Mouse (Mus musculus) cerebellum, adult (tissue): ENCODE results near the gene Hadha.

Experiments used
- ATAC-seq: cut with Nextera tagmentation; 2 replicates; pipeline ENCODE4 v1.9.2; 2017; ENCODE audit warnings: mild to moderate bottlenecking, moderate library complexity, mixed read lengths; ENCODE audit not compliant: insufficient number of reproducible peaks, low FRiP score, low TSS enrichment

Gene Hadha

DNA sequence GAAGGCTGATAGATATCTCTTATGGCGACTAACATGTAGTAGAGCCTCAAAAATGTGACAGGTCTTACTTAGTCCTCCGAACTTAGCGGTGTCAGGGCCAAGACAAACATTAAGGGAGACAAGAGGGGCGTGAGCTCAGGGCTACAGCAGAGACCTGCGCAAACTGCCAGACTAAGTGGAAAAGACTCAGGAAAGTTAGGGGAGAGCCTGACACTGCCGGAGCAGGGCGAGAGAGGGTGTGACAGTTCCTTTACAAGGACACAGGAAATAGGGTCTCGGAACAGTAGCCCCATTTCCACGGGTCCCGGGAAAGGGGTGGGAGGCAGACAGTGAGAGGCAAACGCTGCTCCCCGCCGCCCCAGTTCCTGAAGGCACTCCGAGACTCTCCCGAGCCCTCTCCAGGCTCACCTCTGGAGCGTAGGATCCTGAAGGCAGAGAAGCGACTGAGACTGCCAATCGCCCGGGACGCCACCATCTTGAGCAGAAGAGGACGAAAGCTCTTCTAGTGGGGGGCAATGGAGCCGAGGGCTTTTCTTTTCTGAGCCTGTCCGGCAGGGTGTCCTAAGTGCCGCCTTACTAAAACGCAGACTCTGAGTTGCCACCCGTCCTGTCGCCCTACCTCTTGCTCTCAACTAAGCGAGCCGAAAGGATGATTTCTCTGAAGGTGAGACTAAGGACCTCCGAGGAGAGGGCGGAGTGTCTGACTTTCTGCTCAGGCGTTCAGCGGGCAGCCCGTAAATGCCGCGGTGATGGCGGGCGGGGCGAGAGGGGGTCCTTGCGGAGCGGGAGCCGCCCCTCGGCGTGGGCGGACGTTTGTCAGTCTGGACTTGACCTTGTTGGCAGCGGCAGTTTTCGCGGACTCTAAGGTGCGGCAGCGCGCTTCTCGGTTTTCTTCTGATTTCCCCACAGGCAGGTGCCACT, at the start of gene Hadha, which contains the start of gene Hadhb:
Gene Hadha, minus strand, starts transcription at position 689 of the 921 bp plus-strand sequence.
Gene Hadhb, plus strand, starts transcription at position 775 of the 921 bp plus-strand sequence.
- ATAC-seq = peak; percentile 91

DNA sequence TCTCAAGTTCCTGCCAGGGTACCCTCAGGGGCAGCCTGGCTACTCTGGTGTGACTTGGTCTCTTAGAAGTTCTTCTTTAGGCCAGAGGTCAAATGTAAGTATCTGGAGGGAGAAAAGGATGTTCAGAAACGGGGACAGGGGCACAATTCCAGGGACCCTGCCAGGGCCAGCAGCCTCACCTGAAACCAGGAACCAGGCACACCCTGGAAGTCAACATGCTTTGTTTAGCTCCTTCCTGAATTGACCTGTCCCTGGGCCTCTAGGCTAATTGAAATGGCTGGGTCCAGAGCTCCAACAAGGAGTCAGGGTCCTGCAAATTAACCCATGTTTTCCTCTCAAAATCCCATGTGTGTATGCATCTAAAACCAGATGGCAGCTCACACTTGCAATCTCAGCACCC, 49.5 kb upstream of the Hadha start:
- no peak for ATAC-seq

DNA sequence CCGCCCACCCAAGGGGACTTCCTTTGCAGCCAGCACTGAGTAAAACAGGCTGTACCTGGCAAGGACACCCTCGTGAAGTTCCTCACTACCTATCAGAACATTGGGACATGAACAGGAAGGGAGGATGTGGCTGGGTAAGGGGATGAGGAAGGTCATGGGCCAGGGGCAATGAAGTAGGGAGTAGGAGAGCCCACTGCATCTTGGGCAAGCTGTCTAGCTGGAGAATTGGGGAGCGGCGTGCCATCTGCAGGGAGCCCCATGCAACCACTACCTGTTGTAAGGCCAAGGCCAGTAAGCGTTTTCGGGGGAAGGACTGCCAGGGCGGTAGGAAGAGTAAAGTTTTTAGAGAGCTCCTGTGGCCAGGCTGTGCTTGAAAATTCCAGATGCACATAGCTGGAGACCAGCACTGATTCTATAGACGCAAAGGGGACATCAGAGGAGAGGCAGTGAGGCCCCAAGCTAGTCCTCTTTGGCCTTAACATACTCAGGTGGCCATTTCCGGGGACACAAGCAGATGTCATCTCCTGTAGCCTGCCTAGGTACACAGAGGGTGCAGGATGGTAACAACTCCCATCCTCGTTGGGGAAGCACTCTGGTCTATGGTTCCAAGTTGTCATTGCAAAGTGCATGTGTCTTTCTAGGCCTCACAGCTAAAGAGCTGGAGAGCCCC, 48.4 kb upstream of the Hadha start:
- no peak for ATAC-seq

GRCm38 (mm10) chr5:30202221-30202620, 47.3 kb upstream of the Hadha start:
- no peak for ATAC-seq

- no peak for ATAC-seq
These were observed 46.6 kb upstream of the Hadha start for GRCm38 (mm10) chr5:30201521-30201920.

DNA sequence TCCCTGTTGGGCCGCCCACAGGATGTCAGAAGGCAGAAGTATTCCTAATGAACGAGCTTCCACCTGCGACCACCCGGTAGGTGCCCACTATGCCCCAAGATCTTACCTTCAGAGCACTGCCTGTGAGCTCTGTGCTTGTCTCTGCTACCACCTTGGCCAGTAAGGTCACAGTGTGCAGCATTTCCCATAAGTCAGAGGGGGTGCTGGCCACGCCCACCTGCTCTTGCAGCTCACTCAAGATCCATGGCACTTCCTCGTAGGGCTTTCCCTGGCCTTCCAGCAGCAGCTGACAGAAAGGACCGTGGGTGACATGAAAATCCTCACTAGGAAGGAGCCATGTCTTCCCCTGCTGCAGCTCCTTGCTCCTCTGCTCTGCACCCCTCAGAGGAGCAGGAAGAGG, 43.3 kb upstream of the Hadha start:
- no peak for ATAC-seq

DNA sequence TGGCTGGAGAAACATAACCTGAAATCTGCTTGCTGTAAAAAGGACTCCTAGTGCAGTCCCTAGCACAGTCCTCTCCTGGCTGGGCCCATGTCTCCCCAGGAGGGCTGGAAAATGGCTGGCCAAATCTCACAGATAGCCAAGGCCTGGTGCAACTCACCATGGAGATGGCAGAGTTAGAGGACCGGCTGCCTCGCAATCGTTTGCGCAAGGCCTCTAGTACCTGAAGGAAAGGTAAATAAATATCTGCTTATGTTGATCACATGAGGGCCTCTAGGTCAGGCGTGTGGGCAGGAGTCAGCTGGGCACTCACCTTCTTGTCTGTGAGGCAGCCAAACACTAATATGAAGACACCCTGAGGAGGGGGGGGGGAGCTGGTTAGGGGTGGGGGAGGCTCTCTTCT, 40.4 kb upstream of the Hadha start:
- ATAC-seq = no peak

DNA sequence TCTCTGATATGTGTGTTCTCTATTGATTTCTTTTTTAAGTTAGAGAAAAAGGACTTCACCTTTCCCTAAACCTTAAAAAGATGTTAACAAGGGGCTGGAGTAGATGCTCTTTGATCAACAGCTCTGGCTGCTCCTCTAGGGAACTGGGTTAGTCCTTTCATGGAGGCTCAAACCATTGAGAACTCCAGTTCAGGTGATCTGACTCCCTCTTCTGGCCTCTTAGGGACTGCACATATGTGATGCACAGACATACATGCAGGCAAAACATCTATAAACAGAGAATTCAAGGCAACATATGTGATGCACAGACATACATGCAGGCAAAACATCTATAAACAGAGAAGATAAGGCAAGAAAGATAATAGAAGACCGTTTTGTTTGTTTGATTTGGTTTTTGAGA, 37.5 kb upstream of the Hadha start:
- no peak for ATAC-seq

DNA sequence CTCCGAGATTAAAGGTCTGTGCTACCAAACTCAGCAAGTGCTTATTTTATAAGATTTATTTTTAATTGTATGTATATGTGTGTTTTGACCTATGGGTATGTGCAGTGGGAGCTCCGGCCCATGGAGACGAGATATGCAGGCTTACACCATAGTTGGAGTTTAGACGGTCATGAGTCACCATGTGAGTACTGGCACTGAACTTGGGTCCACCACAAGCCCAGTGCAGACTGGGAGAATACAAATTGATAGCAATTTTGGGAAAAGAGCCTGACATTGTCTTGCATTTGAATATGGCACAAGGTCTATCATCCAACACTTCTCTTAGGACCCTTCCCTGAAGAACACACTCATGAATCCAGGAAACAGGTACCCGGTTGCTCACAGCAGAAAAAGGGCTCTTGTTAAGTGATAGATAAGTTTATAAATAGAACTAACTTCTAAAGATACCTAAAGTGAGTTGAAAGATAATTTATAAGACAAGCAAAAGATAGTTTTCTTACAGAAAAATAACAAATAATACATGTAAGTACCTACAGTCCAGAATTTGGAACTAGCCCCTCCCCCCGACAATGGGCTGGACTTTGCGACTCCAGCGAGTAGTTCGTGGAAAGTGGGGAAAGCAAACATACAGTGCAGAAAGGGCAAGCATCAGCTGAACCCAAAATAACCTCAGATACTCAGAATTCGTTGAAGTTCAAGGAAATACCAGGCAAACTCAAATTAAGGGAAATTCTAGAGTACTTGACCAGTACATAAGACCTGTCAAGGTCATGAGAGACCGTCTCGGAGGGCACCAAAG, 32.9 kb upstream of the Hadha start:
- ATAC-seq = no peak

- no peak for ATAC-seq
These were observed 20.8 kb upstream of the Hadha start for GRCm38 (mm10) chr5:30175811-30176210.

DNA sequence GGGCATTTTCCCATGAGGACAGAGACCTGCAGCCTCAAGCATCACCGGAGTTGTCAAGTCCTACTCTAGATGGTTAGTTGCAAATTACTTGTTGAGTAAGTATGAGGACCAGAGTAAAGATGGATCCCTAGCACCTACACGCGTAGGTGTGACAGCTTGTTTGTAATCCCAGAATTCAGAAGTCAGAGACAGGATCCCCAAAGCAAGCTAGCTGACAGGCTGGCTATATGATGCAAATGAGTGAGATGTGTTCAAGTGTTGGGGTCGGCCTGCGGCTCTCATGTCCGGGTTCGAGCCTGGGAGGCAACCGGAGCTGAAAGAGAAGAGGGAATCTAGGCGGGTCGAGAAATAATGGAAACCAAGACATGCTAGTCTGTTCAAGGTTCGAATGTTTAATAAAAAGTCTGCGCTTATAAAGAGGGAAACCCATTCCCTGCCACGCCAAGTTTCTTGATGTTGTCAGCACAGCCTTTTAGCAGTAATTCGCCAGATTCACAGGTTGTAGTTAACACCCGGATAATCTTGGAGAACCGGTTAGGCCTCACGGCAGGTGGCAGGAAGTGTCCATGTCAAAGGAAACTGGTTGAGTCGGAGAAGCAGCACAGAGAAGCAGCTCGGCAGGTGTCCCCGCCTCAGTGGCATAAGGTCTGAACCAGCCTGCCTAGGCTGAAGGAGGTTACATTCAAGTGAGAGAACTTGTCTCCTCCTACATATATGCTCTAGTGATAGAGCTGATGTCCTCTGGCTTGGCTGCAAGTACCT, 18.1 kb upstream of the Hadha start:
- ATAC-seq = no peak

- no peak for ATAC-seq
These were observed 17.2 kb upstream of the Hadha start for GRCm38 (mm10) chr5:30172115-30172514.

DNA sequence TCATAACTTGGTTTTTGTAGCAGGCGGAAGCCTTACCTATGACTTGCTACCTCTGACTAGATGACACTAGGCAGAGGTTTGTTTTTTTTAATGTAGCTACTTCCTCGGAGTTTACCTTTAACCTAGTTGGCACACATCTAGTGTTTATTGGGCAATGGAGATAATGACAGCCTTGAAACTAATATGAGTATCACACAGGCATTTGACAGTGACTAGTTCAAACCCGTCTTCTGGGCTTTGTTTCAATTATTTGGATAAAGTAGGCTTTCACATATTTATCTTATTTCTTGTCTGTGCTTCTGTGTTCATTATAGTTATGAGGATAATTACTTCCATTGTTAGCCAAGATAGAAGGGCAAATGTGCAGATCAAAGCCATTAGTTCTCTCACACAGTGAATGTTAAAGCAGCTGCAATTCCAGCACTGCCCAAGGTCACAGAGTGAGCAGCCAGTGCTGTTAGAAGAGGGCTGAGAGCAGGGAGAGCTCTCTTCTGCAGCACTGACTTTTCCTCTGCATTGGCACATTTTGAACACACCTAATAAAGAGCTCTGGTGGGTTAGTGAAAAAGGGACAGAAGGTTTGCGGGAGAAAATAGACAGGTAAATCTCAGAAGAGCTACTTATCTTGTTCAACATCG, 15.5 kb upstream of the Hadha start:
- no peak for ATAC-seq

GRCm38 (mm10) chr5:30165234-30165946, 10.4 kb upstream of the Hadha start:
- ATAC-seq = no peak

GRCm38 (mm10) chr5:30162339-30162738, 7.4 kb upstream of the Hadha start:
- no peak for ATAC-seq

- no peak for ATAC-seq
These were observed 6.9 kb upstream of the Hadha start for GRCm38 (mm10) chr5:30161836-30162235.

DNA sequence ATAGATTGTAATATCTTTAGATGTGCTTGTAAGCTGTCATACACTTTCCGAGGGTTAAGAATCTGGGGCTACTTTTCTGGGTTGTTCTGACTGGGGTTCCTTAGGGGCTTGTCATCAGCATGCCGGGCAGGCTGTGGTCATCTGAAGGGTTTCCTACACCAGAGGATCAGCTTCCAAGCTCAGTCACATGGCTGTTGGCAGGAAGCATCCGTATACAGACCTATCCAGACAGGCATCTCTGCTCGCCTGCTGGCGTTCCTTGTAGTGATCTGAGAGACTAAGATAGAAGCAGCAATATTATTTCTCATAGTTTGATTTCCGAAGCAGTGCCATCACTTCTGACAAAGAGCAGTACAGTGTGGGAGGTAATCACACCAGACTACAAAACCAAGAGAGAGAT, 4.6 kb upstream of the Hadha start:
- 0 out of 2 replicates have a peak, but pooled peaks have one; percentile 33 for ATAC-seq

- ATAC-seq = no peak
These were observed 1.1 kb upstream of the Hadha start for GRCm38 (mm10) chr5:30155821-30156629.
